Mouse (Mus musculus) liver, embryonic 14.5 days (tissue): ENCODE data around the gene Cntd1. TPM values are rescaled to one million over a fixed set of nuclear protein-coding genes. Genes with fewer than 3 reads are reported as not detected.
A peak's percentile ranks its signal among the peaks of the same experiment; 100 is the strongest.

Experiments
- ATAC-seq: fragments of 200-750 bp; cut with Nextera tagmentation; 2 replicates; pipeline ENCODE4 v1.8.0; 2017; ENCODE audit warnings: moderate number of reproducible peaks, mild to moderate bottlenecking, moderate library complexity; ENCODE audit not compliant: insufficient read depth
- DNase-seq, 3 experiments: peaks; one replicate each; pipeline ENCODE4 v3.0.0-alpha.2; 2012 to 2013; ENCODE audit warnings: low read depth in 3 of 3, low spot score in 3 of 3
- H3K27ac ChIP-seq: fragments of 300-500 bp; sonication (generic); 2 replicates; pipeline ENCODE4 v1.5.1; 2014; ENCODE audit warnings: moderate library complexity, mild to moderate bottlenecking, control low read depth, inconsistent platforms
- H3K27me3 ChIP-seq: fragments of 300-500 bp; sonication (generic); 2 replicates; pipeline ENCODE4 v1.6.1; 2014; ENCODE audit warnings: mild to moderate bottlenecking, low read length, moderate library complexity; ENCODE audit not compliant: control insufficient read depth, insufficient read depth
- H3K36me3 ChIP-seq: fragments of 300-500 bp; sonication (generic); replicated peaks from 2 replicates; pipeline ENCODE4 v1.6.1; 2014; ENCODE audit warnings: low read depth; ENCODE audit not compliant: control insufficient read depth, insufficient read depth
- H3K4me1 ChIP-seq, 2 experiments: fragments of 200-500 bp in 1 of 2; fragments of 300-500 bp in 1 of 2; sonication (generic) in 1 of 2; replicated peaks; 2 replicates each; pipeline ENCODE4 v1.6.1; 2012 to 2014; ENCODE audit warnings: antibody characterized with exemption in 1 of 2, inconsistent platforms in 1 of 2, low read length in 1 of 2; ENCODE audit not compliant: control insufficient read depth in 2 of 2, insufficient read depth in 2 of 2
- H3K4me2 ChIP-seq: fragments of 300-500 bp; sonication (generic); 2 replicates; pipeline ENCODE4 v1.6.1; 2014; ENCODE audit warnings: low read depth, mild to moderate bottlenecking, control low read depth, moderate library complexity
- H3K4me3 ChIP-seq, 2 experiments: fragments of 200-500 bp in 1 of 2; fragments of 300-500 bp in 1 of 2; sonication (generic) in 1 of 2; 2 replicates each; pipeline ENCODE4 v1.5.1; 2012 to 2014; ENCODE audit warnings: low read depth in 2 of 2, low read length in 2 of 2, mild to moderate bottlenecking in 2 of 2, control low read depth in 1 of 2, inconsistent platforms in 1 of 2, moderate library complexity in 1 of 2; ENCODE audit not compliant: insufficient read depth in 1 of 2
- H3K9ac ChIP-seq: fragments of 300-500 bp; sonication (generic); replicated peaks from 2 replicates; pipeline ENCODE4 v1.6.1; 2014; ENCODE audit warnings: mild to moderate bottlenecking, control low read depth, moderate library complexity
- H3K9me3 ChIP-seq: fragments of 300-500 bp; sonication (generic); 2 replicates; pipeline ENCODE4 v1.6.1; 2016; ENCODE audit warnings: low read length, mixed read lengths; ENCODE audit not compliant: control insufficient read depth
- CTCF ChIP-seq: IDR thresholded peaks from 2 replicates; pipeline ENCODE4 v1.5.1; 2016; ENCODE audit warnings: antibody characterized with exemption, low read depth, control low read depth
- EP300 ChIP-seq: IDR thresholded peaks from 2 replicates; pipeline ENCODE4 v1.6.1; 2016; ENCODE audit warnings: antibody characterized with exemption, low read depth
- WGBS: fragments of 180-500 bp; shearing (Covaris S2); extraction: QIAGEN DNeasy Blood & Tissue Kit; methylation state at CpG from one replicate; pipeline ENCODE4 v1.1.7; 2014; ENCODE audit not compliant: insufficient replicate concordance; 5-methylcytosine and 5-hydroxymethylcytosine counted together
- polyA plus RNA-seq, 2 experiments: library from polyadenylated mRNA; depleted of rRNA in 1 of 2; stranded (reverse) in 1 of 2; unstranded in 1 of 2; fragments of >200 nt; fragmentation: Nextera tagmentation in 1 of 2; extraction: Ambion mirVana in 1 of 2; gene quantifications; 2 replicates each; pipeline versions ENCODE4 v1.2.1 to v1.2.3; 2012 to 2014

Cntd1 gene
- polyA plus RNA-seq, 2 experiments = 0.68 to 0.72 TPM

DNA sequence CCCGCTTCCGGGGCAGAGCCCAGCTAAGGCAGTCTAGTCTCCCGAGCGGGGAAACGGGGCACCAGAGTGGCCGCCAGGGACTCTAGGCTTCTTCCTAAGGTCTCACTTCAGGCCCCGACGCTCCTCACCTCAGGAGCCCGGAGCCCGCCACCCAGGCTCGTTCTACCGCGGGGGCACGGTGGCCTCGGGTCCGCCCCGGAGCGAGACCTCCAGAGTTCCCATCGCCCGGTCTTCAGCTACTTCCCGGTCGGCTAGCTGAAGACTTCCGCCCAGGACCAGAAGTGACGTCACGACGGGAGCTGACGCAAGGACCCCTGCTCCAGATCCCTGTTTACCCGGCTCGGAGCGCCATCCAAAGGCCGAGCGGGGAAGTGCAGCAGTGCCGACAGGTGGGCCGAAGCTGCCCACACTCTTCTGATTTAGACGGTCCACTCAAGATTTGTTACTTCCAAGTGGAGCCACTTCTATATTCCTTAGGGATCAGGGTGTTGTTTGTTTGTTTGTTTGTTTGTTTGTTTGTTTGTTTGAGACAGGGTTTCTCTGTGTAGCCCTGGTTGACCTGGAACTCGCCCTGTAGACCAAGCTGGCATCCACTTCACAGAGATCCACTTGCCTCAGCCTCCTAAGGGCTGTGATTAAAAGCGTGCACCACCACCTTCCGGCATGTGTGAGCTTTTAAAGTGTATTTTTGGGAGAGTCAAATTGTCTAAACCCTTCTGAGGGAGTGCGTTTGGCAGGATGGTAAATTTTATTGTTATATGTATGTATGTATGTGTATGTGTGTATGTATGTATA lies 23.4 kb downstream of the Cntd1 start, which contains the start of gene Becn1:
Gene Becn1 (minus strand): TSS at position 283 of the 795 bp plus-strand sequence.
- Histone ChIP-seq H3K4me1 (peaks cover 12 to 16% of the 10 kb centered on the region in 2 experiments), H3K9me3 (no peaks in the 10 kb centered on the region), H3K4me3 (peak within 1 kb of the TSS; percentile 72 to 90), H3K36me3 (peaks cover 29% of the 10 kb centered on the region), H3K27ac (peak within 1 kb of the TSS; percentile 56), H3K9ac (peak within 1 kb of the TSS; percentile 94), H3K4me2 (peak within 1 kb of the TSS; percentile 73), H3K27me3 (no peaks in the 10 kb centered on the region)
- ATAC-seq (peak; percentile 96), DNase-seq (peak; percentile 91 to 94 (median 93))
- 6% methylated on average over 39 of the region's 39 CpGs for WGBS
- peak; percentile 98 for TF ChIP-seq CTCF
- 0 out of 2 replicates have a peak, but pooled peaks have one; percentile 2 for TF ChIP-seq EP300

DNA sequence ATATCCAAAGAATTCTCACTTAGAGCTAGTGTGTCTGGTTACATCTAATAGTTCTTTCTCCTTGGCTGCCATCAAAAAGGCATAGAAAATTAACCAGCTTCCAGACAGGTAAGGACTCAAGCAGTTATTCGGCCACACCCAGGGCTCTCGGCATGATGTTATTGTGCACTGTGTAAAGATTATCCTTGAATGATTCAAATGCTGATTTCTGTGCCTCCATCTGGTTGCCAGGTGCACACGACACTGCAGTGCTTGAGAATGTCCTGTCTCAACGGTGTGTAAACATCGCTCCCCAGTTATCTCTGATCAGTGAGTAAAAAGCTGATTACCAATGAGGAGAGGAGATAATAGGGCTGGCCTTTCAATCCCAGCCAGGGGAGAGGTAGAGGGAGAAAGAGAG lies 28.9 kb downstream of the Cntd1 start:
- no peak for DNase-seq
- Histone ChIP-seq H3K27ac (no peak overlapping the region), H3K4me3 (no peak overlapping the region), H3K4me1 (peaks cover 0 to 5% of the 10 kb centered on the region in 2 experiments; a peak in 1 of 4 replicates), H3K9ac (no peak overlapping the region), H3K4me2 (no peak overlapping the region), H3K27me3 (no peaks in the 10 kb centered on the region), H3K36me3 (no peaks in the 10 kb centered on the region), H3K9me3 (no peaks in the 10 kb centered on the region)
- TF ChIP-seq EP300 (no peak), CTCF (no peak)
- no peak for ATAC-seq
- 32% methylated on average over 5 of the region's 5 CpGs for WGBS

DNA sequence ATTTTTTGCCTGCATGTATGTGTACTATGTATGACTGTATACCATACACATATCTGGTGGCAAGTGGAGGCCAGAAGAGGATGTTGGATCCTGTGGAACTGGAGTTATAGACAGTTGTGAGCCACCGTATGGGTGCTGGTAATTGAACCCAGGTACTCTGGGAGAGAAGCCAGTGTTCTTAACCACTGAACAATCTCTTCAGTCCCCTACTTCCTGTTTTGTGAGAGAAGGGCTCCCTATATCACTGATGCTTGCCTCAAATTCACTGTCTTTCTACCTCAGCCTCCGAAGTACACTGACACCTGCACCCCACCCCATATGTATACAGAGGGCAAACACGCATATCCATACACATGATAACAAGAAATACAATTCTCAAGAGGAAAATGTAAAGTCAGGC lies 32.3 kb downstream of the Cntd1 start:
- WGBS = 57% methylated on average over 3 of the region's 3 CpGs
- H3K4me2 ChIP-seq = no peak overlapping the region
- TF ChIP-seq EP300 (no peak), CTCF (no peak)
- ATAC-seq = no peak
- H3K27me3 ChIP-seq = no peaks in the 10 kb centered on the region
- H3K4me3 ChIP-seq = no peak overlapping the region
- DNase-seq = no peak
- H3K9me3 ChIP-seq = no peaks in the 10 kb centered on the region
- H3K9ac ChIP-seq = no peak overlapping the region
- H3K4me1 ChIP-seq = peaks cover 18 to 20% of the 10 kb centered on the region in 2 experiments
- H3K36me3 ChIP-seq = no peaks in the 10 kb centered on the region
- no peak overlapping the region for H3K27ac ChIP-seq

DNA sequence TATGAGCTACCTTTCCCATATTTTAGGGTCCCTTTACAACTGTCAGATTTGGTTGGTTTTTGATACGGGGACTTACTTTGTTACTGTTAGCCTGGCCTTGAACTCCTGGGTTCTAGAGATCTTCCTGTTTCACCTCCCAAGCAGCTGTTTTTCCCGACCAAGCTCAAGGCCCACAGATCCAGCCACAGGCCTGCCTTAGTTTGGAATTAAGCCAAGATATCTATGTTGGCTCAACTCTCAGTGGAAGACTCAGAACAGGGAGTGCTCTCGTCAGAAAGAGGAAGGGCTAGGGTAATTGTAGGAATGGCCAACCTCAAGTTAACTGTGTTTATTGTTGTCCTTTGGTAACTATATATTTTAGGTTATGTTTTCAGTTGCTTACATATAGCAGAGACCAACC lies 33.3 kb downstream of the Cntd1 start:
- 55% methylated on average over 3 of the region's 3 CpGs for WGBS
- no peak overlapping the region for H3K27ac ChIP-seq
- TF ChIP-seq EP300 = no peak
- no peak for TF ChIP-seq CTCF
- no peak overlapping the region for H3K9ac ChIP-seq
- H3K4me2 ChIP-seq = no peak overlapping the region
- H3K9me3 ChIP-seq = no peaks in the 10 kb centered on the region
- H3K4me1 ChIP-seq = peaks cover 18 to 20% of the 10 kb centered on the region in 2 experiments
- no peak overlapping the region for H3K4me3 ChIP-seq
- ATAC-seq (no peak), DNase-seq (no peak)
- H3K36me3 ChIP-seq = no peaks in the 10 kb centered on the region; the same call in 1 of the 2 replicates
- H3K27me3 ChIP-seq = no peaks in the 10 kb centered on the region

DNA sequence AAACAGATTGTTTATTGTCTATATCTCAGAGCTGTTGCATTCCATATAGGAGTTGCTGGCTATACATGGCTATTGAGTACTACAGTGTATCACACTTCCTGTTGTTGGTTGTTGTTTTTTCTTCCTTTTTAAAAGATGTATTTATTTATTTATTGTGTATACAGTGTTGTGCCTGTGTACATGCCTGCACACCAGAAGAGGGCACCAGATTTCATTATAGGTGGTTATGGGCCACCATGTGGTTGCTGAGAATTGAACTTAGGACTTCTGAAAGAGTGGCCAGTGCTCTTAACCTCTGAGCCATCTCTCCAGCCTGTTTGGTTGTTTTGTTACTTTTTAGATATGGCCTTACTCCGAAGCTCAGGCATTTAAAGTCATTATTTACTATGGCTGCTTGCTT lies 35.8 kb downstream of the Cntd1 start:
- H3K27me3 ChIP-seq = no peaks in the 10 kb centered on the region
- peaks cover 22% of the 10 kb centered on the region for H3K36me3 ChIP-seq
- 92% methylated on average over 1 of the region's 1 CpGs for WGBS
- no peak for ATAC-seq
- DNase-seq = no peak
- peaks cover 23 to 27% of the 10 kb centered on the region in 2 experiments for H3K4me1 ChIP-seq
- H3K9me3 ChIP-seq = no peaks in the 10 kb centered on the region
- no peak overlapping the region for H3K4me3 ChIP-seq
- H3K9ac ChIP-seq = peak overlapping the region; percentile 45
- H3K27ac ChIP-seq = peak overlapping the region; percentile 99
- H3K4me2 ChIP-seq = peak overlapping the region; percentile 97
- TF ChIP-seq EP300 (no peak), CTCF (peak; percentile 44)
